Mouse (Mus musculus) myocyte (in vitro differentiated cells): Measurements from ENCODE around the gene Rptor.

Experiments
- CEBPB ChIP-seq: IDR thresholded peaks from 2 replicates; pipeline ENCODE4 v1.6.1; 2011; ENCODE audit warnings: mild to moderate bottlenecking, moderate library complexity; ENCODE audit not compliant: poor library complexity, insufficient read depth, severe bottlenecking
- E2F4 ChIP-seq: IDR thresholded peaks from one replicate; pipeline ENCODE4 v1.6.1; 2011; ENCODE audit warnings: mild to moderate bottlenecking, control low read depth, moderate library complexity; ENCODE audit not compliant: insufficient read depth
- MAX ChIP-seq: IDR thresholded peaks from one replicate; pipeline ENCODE4 v1.6.1; 2011; ENCODE audit warnings: low read depth, mild to moderate bottlenecking, control low read depth
- MYOD1 ChIP-seq, 3 experiments: IDR thresholded peaks; one replicate each; pipeline ENCODE4 v1.6.1; 2011; ENCODE audit warnings: control low read depth in 2 of 3, low read depth in 2 of 3, mild to moderate bottlenecking in 2 of 3, moderate library complexity in 1 of 3; ENCODE audit not compliant: insufficient read length in 2 of 3, control insufficient read depth in 1 of 3
- POLR2A ChIP-seq: IDR thresholded peaks from one replicate; pipeline ENCODE4 v1.6.1; 2011; ENCODE audit warnings: low read depth, mild to moderate bottlenecking, control low read depth, moderate library complexity; ENCODE audit not compliant: insufficient read length
- USF1 ChIP-seq: IDR thresholded peaks from one replicate; pipeline ENCODE4 v1.6.1; 2011; ENCODE audit warnings: low read depth, mild to moderate bottlenecking, control low read depth, moderate library complexity

GRCm38 (mm10) chr11:119758705-119759327 lies 156.1 kb downstream of the Rptor start:
- TF ChIP-seq POLR2A (no peak), E2F4 (no peak), CEBPB (no peak), MYOD1 (IDR thresholded peaks at IDR 0.05; ENCODE audit: control insufficient read depth in 1 of 3, insufficient read length in 2 of 3, low read depth in 2 of 3) (peak in 2 of 3 experiments; percentile 8 to 67), MAX (no peak), USF1 (no peak)
